Mouse (Mus musculus) embryonic facial prominence, embryonic 11.5 days (tissue): ENCODE measurements around the gene Tuba3b. TPM values are rescaled to one million over a fixed set of nuclear protein-coding genes. Genes with fewer than 3 reads are reported as not detected.
A peak's percentile ranks its signal among the peaks of the same experiment; 100 is the strongest.

ENCODE experiments used
- ATAC-seq: fragments of 200-750 bp; cut with Nextera tagmentation; replicated peaks from 2 replicates; pipeline ENCODE4 v1.8.0; 2017; ENCODE audit warnings: low read depth; ENCODE audit not compliant: insufficient number of reproducible peaks, low FRiP score, low TSS enrichment
- DNase-seq: peaks from one replicate; pipeline ENCODE4 v3.0.0-alpha.2; 2015; ENCODE audit warnings: low spot score
- H3K27ac ChIP-seq: fragments of 300-500 bp; sonication (generic); replicated peaks from 2 replicates; pipeline ENCODE4 v1.5.1; 2014; ENCODE audit warnings: mild to moderate bottlenecking, low read depth, low read length, control low read depth
- H3K27me3 ChIP-seq: fragments of 300-500 bp; sonication (generic); 2 replicates; pipeline ENCODE4 v1.6.1; 2014; ENCODE audit warnings: mild to moderate bottlenecking, low read length, moderate library complexity, mixed read lengths; ENCODE audit not compliant: control insufficient read depth, insufficient read depth
- H3K36me3 ChIP-seq: fragments of 300-500 bp; sonication (generic); replicated peaks from 2 replicates; pipeline ENCODE4 v1.6.1; 2014; ENCODE audit warnings: low read depth, mild to moderate bottlenecking, low read length, moderate library complexity, mixed read lengths; ENCODE audit not compliant: control insufficient read depth, insufficient read depth
- H3K4me1 ChIP-seq: fragments of 300-500 bp; sonication (generic); 2 replicates; pipeline ENCODE4 v1.6.1; 2014; ENCODE audit warnings: low read length, mixed read lengths; ENCODE audit not compliant: control insufficient read depth, insufficient read depth
- H3K4me2 ChIP-seq: fragments of 300-500 bp; sonication (generic); 2 replicates; pipeline ENCODE4 v1.6.1; 2014; ENCODE audit warnings: low read depth, mild to moderate bottlenecking, control low read depth, low read length, moderate library complexity
- H3K4me3 ChIP-seq: fragments of 300-500 bp; sonication (generic); 2 replicates; pipeline ENCODE4 v1.5.1; 2014; ENCODE audit warnings: low read depth, low read length, control low read depth
- H3K9ac ChIP-seq: fragments of 300-500 bp; sonication (generic); replicated peaks from 2 replicates; pipeline ENCODE4 v1.6.1; 2014; ENCODE audit warnings: mild to moderate bottlenecking, control low read depth, low read length
- H3K9me3 ChIP-seq: fragments of 300-500 bp; sonication (generic); replicated peaks from 2 replicates; pipeline ENCODE4 v1.6.1; 2016; ENCODE audit warnings: mild to moderate bottlenecking, low read length, inconsistent platforms, mixed read lengths; ENCODE audit not compliant: control insufficient read depth
- WGBS: fragments of 180-500 bp; shearing (Covaris S2); extraction: QIAGEN DNeasy Blood & Tissue Kit; methylation state at CpG from one replicate; pipeline ENCODE4 v1.1.7; 2014; 5-methylcytosine and 5-hydroxymethylcytosine counted together
- polyA plus RNA-seq: library from polyadenylated mRNA; unstranded; fragments of >200 nt; fragmentation: Nextera tagmentation; extraction: Ambion mirVana; gene quantifications from 2 replicates; pipeline ENCODE4 v1.2.1, GENCODE M21; 2014

The Tuba3b gene
- polyA plus RNA-seq, 1 experiment from 2014 or later = not detected

DNA sequence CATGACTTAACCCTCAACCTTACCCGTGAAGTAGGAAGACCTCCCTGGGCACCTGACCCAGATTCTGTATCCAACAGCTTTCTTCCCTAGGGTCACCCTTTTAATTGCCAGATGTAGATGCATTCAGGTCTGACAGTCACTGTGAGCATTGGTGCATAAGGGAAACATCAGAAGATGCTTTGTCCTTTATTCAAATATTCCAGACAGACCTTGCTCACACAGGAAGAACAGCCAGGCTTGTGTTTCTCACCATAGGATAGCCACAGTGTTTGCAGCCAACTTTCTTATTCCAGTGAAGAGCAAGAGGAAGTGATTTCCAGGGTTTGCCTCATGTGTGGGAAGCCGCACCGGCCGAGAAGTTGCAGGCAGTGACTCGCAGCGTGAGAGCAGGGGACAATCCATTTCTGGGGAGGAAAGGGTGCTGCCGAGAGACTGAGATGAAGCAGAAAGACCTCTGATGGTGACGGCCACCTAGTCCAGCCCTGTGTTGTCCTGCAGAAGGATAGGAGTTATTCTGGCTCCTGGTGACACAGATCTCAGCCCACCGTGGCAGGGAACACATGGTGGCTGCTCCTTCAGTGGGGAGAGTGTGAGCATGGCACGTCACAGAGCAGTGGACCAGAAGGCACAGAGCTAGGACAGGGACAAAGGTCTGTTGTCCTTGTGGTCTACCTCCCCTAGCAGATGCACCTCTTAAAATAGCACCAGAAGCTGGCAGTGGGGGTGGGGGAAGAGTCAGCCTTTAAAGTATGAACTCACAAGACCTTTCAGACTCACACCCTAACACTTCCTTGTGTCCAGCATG is 34.0 kb upstream of the Tuba3b start:
- DNase-seq = no peak
- H3K4me3 ChIP-seq = no peak overlapping the region
- H3K9me3 ChIP-seq = no peaks in the 10 kb centered on the region
- 65% methylated on average over 10 of the region's 10 CpGs for WGBS
- no peaks in the 10 kb centered on the region for H3K4me1 ChIP-seq
- H3K9ac ChIP-seq = no peak overlapping the region
- no peaks in the 10 kb centered on the region for H3K27me3 ChIP-seq
- H3K27ac ChIP-seq = no peak overlapping the region
- no peaks in the 10 kb centered on the region for H3K36me3 ChIP-seq
- no peak overlapping the region for H3K4me2 ChIP-seq
- no peak for ATAC-seq

DNA sequence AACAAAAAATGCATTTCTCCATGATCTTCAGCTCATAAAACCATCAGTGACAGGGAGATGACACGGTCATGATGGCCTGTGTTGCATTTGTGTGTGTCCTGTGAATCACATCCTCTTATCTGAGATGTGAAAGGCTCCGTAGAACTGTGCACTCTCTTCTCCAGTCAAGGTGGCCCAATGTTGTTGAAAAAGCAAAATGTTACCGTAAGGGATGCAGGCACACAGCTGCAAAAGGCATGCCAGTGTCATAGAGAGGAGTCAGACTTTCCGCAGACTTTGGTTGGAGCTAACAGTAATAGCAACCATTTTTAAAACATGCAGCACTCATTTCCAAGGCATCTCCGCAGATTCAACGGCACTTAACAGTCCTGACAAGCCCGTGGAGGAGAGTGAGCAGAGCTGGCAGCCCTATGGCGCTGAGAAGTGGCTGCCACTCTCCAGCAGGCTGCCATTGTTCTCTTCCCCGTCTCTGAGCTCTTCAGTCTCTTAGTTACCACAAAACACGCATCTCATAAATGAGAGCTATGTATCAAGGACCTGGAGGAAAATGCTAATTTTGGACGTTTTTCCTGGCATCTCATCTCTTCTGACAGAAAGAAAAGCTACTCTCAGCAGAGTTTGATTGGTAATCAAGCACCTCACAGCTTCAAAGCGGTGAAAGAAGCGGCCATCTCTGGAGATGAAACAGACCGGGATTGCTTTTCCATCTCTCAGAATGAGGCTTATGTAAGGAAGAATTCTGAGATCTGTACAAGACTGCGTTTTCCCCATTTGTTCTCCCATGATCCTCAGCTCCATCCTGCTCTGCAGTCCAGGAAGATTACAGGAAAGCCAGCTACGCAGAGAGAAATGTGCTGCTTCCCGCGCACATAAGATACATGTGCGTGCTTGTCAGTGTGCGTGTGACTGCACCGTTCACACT is 30.2 kb upstream of the Tuba3b start:
- no peak overlapping the region for H3K4me2 ChIP-seq
- ATAC-seq = no peak
- 81% methylated on average over 21 of the region's 21 CpGs for WGBS
- DNase-seq = no peak
- H3K36me3 ChIP-seq = no peaks in the 10 kb centered on the region
- no peaks in the 10 kb centered on the region for H3K27me3 ChIP-seq
- no peaks in the 10 kb centered on the region for H3K4me1 ChIP-seq
- H3K27ac ChIP-seq = no peak overlapping the region
- no peak overlapping the region for H3K9ac ChIP-seq
- H3K4me3 ChIP-seq = no peak overlapping the region
- no peaks in the 10 kb centered on the region for H3K9me3 ChIP-seq

DNA sequence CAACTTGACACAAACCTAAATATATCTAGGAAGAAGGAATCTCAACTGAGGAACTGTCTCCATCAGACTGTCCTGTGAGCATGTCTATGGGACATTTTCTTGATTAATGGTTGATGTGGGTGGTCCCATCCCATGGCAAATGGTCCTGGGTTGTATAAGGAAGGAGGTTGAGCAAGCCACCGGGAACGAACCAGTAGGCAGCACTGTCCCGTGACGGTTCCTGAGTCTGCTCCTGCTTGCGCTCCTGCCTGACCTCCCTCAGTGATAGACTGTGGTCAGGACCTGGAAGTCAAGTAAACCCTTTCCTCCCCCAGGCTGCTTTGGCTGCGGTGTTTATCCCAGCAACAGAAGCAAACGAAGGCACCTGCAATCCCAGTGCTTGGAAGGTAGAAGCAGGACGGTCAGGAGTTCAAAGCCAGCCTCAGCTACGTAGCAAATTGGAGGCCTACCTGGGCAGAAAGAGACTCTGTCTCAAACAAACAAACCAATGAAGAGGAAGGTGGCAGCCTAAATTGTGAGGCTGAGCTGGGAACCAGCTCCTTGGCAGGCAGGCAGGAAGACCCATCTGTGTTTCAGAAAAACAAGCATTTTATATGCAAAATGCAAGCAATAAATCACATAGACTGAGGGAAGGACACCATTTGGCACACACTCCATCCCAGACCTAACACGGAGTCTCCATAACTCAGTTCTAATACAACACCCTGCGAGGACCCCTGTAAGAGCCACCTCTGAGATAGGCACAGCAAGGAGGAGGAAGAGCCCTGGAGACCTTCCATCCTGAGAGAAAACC is 24.9 kb upstream of the Tuba3b start:
- no peaks in the 10 kb centered on the region for H3K36me3 ChIP-seq
- H3K9ac ChIP-seq = no peak overlapping the region
- H3K27me3 ChIP-seq = no peaks in the 10 kb centered on the region
- ATAC-seq = no peak
- 85% methylated on average over 11 of the region's 11 CpGs for WGBS
- DNase-seq = no peak
- H3K4me1 ChIP-seq = no peaks in the 10 kb centered on the region; the same call in 1 of the 2 replicates
- H3K4me3 ChIP-seq = no peak overlapping the region
- no peak overlapping the region for H3K4me2 ChIP-seq
- H3K9me3 ChIP-seq = no peaks in the 10 kb centered on the region
- no peak overlapping the region for H3K27ac ChIP-seq

DNA sequence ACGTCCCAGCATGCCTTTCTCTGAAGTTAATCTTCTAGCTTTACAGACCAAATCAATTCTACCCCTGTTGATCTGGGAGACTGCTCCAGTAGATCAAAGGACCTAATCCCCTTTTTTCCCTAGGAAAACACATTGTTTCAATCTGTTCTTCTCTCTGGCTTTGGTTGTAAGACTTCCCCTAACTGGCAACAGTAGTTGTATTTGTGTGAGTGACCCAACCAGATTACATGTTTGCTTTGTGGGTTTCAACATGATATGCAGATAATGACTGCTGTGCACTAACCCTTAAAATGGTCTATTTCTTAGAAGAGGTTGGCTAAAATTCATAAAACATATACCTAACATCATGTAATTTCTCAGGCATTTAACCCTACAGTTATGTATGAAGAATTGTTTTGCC is 24.0 kb upstream of the Tuba3b start:
- Histone ChIP-seq H3K27ac (no peak overlapping the region), H3K27me3 (no peaks in the 10 kb centered on the region), H3K4me3 (no peak overlapping the region), H3K9me3 (no peaks in the 10 kb centered on the region), H3K4me2 (no peak overlapping the region), H3K4me1 (no peaks in the 10 kb centered on the region; the same call in 1 of the 2 replicates), H3K9ac (no peak overlapping the region), H3K36me3 (no peaks in the 10 kb centered on the region)
- 55% methylated on average over 1 of the region's 1 CpGs for WGBS
- DNase-seq (peak; percentile 39), ATAC-seq (no peak)

DNA sequence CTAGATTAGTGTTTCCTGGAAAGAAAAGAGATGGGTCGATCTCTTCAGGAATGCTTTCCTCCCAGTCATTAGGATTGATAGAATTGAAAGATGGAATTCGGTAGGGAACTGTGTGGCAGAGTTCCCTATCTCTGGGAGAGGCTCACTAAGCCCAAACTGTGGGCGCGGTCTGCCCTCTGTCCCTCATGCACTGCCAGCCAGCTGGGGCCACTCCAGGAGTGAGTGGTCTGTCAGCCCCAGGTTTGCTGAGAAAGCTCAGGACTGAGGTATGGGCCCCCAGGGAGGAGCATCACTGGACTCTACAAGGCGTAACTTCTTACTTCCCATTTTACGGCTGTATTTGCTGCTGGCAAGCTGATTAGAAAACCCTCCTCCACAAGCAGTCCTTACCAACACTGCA is 23.5 kb upstream of the Tuba3b start:
- 77% methylated on average over 6 of the region's 6 CpGs for WGBS
- DNase-seq (no peak), ATAC-seq (no peak)
- H3K4me1 ChIP-seq = no peaks in the 10 kb centered on the region; the same call in 1 of the 2 replicates
- no peak overlapping the region for H3K4me2 ChIP-seq
- peak overlapping the region; percentile 28; the same call in 1 of the 2 replicates for H3K27ac ChIP-seq
- H3K9ac ChIP-seq = no peak overlapping the region
- no peaks in the 10 kb centered on the region for H3K9me3 ChIP-seq
- no peaks in the 10 kb centered on the region for H3K36me3 ChIP-seq
- no peak overlapping the region for H3K4me3 ChIP-seq
- no peaks in the 10 kb centered on the region for H3K27me3 ChIP-seq

DNA sequence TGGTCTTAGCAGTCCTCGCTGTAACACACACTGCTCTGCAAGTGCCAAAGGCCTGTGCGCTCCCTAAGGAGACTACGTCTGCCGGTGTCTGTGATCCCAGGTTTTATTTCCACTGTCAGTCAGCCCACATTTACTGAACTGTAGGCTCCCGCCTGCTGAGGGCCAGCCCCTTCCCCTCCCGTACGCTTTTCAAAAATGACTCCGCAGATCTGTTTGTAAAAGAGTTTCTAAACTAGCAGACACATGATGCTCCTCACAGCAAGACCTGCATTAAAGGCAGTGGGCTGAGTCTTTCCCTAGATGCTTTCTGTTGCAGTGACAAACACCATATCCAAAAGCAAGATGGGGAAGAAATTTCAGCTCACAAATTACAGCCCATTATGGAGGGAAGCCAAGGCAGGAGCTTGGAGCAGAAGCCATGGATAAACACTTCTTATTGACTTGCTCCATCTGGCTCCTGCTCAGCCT is 23.0 kb upstream of the Tuba3b start:
- H3K4me1 ChIP-seq = no peaks in the 10 kb centered on the region; the same call in 1 of the 2 replicates
- H3K27ac ChIP-seq = peak overlapping the region; percentile 28; the same call in 1 of the 2 replicates
- H3K27me3 ChIP-seq = no peaks in the 10 kb centered on the region
- H3K9ac ChIP-seq = no peak overlapping the region
- no peak overlapping the region for H3K4me3 ChIP-seq
- DNase-seq = peak; percentile 18
- no peak for ATAC-seq
- 53% methylated on average over 8 of the region's 8 CpGs for WGBS
- no peak overlapping the region for H3K4me2 ChIP-seq
- H3K36me3 ChIP-seq = no peaks in the 10 kb centered on the region
- H3K9me3 ChIP-seq = no peaks in the 10 kb centered on the region

DNA sequence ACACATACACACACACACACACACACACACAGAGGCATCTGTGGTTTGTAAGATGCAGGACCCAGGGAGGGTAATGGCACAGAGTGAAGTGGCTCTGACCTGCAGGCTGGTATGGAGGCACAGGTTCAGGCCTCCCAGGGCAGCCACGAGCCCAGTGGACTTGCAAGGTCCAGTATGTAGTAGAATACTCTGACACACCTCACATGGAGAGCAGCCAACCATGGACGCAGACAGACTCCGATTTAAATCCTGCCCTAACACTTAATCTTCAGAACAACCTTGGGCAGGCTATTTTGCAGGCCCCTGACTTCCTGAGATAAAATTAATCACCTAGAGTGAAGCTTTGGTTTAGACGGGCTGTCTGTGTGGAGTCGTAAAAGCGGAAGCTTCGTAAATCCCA is 21.6 kb upstream of the Tuba3b start:
- no peak overlapping the region for H3K4me2 ChIP-seq
- no peaks in the 10 kb centered on the region for H3K27me3 ChIP-seq
- no peaks in the 10 kb centered on the region for H3K36me3 ChIP-seq
- no peak overlapping the region for H3K27ac ChIP-seq
- WGBS = 92% methylated on average over 7 of the region's 7 CpGs
- no peak overlapping the region for H3K9ac ChIP-seq
- no peak; the same call in 1 of the 2 replicates for ATAC-seq
- no peaks in the 10 kb centered on the region; the same call in 1 of the 2 replicates for H3K4me1 ChIP-seq
- H3K9me3 ChIP-seq = no peaks in the 10 kb centered on the region
- H3K4me3 ChIP-seq = no peak overlapping the region
- no peak for DNase-seq
